Mouse (Mus musculus) erythroblast, embryonic 14.5 days (primary cell): Measurements from ENCODE around the gene Gm4302.
"Not testable (repeated sequence)": the region's sequence is repeated elsewhere in the genome, so short reads cannot be mapped to it uniquely, and the experiment has no call there.

Experiments used
- GATA1 ChIP-seq: IDR thresholded peaks from 2 replicates; pipeline ENCODE4 v1.6.1; 2012; ENCODE audit warnings: low read length, inconsistent platforms, mixed read lengths
- TAL1 ChIP-seq: IDR thresholded peaks from 3 replicates; pipeline ENCODE4 v1.6.1; 2012; ENCODE audit warnings: low read length, inconsistent platforms, mixed read lengths

DNA sequence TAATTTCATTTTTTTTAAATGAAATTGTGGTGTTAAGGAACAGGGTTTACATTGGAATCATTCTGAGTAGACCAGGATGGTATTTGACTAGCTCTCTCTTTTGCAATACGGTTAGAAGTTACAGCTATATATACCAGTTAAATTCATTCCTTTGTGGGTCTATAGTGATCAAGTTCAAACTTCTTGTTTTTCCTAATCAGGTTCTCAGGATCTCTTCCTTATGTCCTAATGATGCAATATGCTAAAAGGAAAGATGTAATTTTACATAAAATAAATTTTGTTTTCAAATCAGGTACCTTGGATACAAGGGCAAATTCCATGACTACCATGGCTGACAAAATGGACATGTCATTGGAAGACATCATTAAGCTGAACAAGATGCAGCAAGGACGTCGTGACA lies 5.0 kb downstream of the Gm4302 start, which contains the start of gene Gm4303:
- TF ChIP-seq TAL1, GATA1: not testable (repeated sequence)
